Comparison of ENCODE assay signal across 13 mouse cellular contexts in the genomic region with DNA sequence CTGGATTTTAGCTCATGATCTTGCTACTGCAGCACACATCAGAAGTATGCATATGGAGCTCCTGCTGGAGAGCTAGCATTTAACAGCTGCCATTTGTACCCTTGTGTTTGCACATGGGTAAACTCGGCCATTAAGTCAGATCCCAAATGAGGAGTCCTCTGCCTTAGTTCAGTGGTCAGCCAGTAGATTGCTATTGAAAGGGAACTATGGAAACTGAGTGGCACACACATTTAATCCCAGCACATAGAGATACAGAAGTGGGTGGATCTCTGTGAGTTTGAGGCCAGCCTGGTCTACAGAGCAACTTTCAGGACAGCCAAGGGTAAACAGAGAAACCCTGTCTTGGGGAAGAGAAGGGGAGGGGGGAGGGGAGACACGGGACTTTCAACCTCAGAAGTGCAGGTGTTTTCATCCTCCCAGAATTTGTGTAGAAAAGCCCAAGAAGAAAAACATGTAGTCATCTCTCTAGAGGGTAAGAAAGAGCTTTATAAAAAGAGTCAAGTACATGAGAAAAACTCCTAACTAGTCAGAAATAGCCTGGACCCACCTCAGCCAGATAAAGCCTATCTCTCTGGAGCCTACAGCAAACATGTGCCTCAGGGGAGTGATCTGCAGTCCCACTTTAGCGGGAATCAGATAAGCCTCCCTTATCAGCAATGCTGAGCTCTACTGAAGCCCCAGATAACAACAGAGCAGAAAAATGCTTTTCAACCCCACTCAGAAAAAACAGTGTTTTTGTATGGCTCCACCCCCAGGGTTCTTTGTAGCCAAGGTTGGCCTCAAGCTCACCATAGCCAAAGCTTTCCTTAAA. TPM values are rescaled to one million over a fixed set of nuclear protein-coding genes. Genes with fewer than 3 reads are reported as not detected.
A peak's percentile ranks its signal among the peaks of the same experiment; 100 is the strongest.
DNase-seq lines count a peak whose midpoint lies in the region; ATAC-seq and TF ChIP-seq lines count a peak whose summit lies in the region.
"Had no signal": no experiment of that assay in that cellular context is flagged by ENCODE, and none has a peak within 500 bp of the region (broad histone marks: within the 10 kb centered on the region; RNA-seq: fewer than 3 reads in every experiment).

No protein-coding gene starts in this region.

- DNase-seq in stomach, postnatal 0 days (ENCODE audit: low spot score): no peak
- DNase-seq in liver, postnatal 0 days: no peak
- DNase-seq in gastrocnemius, postnatal 4 days (ENCODE audit: low spot score in 2 of 2): no peak
- DNase-seq in left cerebral cortex, postnatal 36 days (ENCODE audit: low spot score in 2 of 2): no peak
- DNase-seq in heart, adult 9 months (ENCODE audit: low spot score in 2 of 2): no peak
- DNase-seq: cerebellum, adult 11 months; embryo, embryonic 11 days; gastrocnemius, postnatal 10 days had no signal

- ATAC-seq in stomach, embryonic 14.5 days (ENCODE audit: insufficient number of reproducible peaks, insufficient read depth, low FRiP score, low read depth): peak; percentile 72; the same call in 1 of the 2 replicates
- no peak for ATAC-seq in stomach, postnatal 0 days (ENCODE audit: low FRiP score, low TSS enrichment)
- peak; percentile 66 for ATAC-seq in erythroid progenitor cell, adult 5-6 weeks (replicated peaks; ENCODE audit: low FRiP score, poor library complexity, severe bottlenecking)
- ATAC-seq in liver, postnatal 0 days: peak; percentile 35; the same call in 1 of the 2 replicates
- ATAC-seq: midbrain, embryonic 15.5 days had no signal

- H3K9ac ChIP-seq in stomach, embryonic 14.5 days (replicated peaks; ENCODE audit: low read depth, low read length): no peak overlapping the region
- no peak overlapping the region for H3K9ac ChIP-seq in stomach, postnatal 0 days (ENCODE audit: low read length)
- peak overlapping the region; percentile 13; the same call in 1 of the 2 replicates for H3K9ac ChIP-seq in liver, postnatal 0 days (replicated peaks)
- H3K9ac ChIP-seq: midbrain, embryonic 15.5 days had no signal

- H3K4me3 ChIP-seq in stomach, embryonic 14.5 days (ENCODE audit: low read depth, low read length): no peak overlapping the region
- no peak overlapping the region for H3K4me3 ChIP-seq in stomach, postnatal 0 days (ENCODE audit: low read depth, low read length)
- H3K4me3 ChIP-seq in liver, postnatal 0 days (ENCODE audit: low read depth, low read length): no peak overlapping the region
- H3K4me3 ChIP-seq: forebrain, embryonic 10.5 days; limb, embryonic 12.5 days; midbrain, embryonic 15.5 days had no signal

- H3K36me3 ChIP-seq in stomach, embryonic 14.5 days (ENCODE audit: control insufficient read depth, insufficient read depth, low read length): peaks cover 26% of the 10 kb centered on the region
- 0 out of 2 replicates have a peak, but pooled peaks cover 9% of the 10 kb centered on the region for H3K36me3 ChIP-seq in stomach, postnatal 0 days (ENCODE audit: control insufficient read depth, insufficient read depth, low read length)
- H3K36me3 ChIP-seq in liver, postnatal 0 days (replicated peaks; ENCODE audit: insufficient read depth, low read length): peaks cover 18% of the 10 kb centered on the region

- TF ChIP-seq EP300 in stomach, postnatal 0 days (optimal IDR thresholded peaks at IDR 0.05): no peak
- peak; percentile 86 for TF ChIP-seq EP300 in liver, postnatal 0 days (IDR thresholded peaks at IDR 0.05; ENCODE audit: low read depth)

- H3K9me3 ChIP-seq in stomach, embryonic 14.5 days (ENCODE audit: control insufficient read depth, low read depth, low read length): no peaks in the 10 kb centered on the region
- no peaks in the 10 kb centered on the region for H3K9me3 ChIP-seq in stomach, postnatal 0 days (ENCODE audit: control insufficient read depth, low read length)
- H3K9me3 ChIP-seq in liver, postnatal 0 days (ENCODE audit: low read length): no peaks in the 10 kb centered on the region
- H3K9me3 ChIP-seq: forebrain, embryonic 10.5 days; limb, embryonic 12.5 days; midbrain, embryonic 15.5 days had no signal

- H3K27me3 ChIP-seq in stomach, embryonic 14.5 days (ENCODE audit: control insufficient read depth, insufficient read depth, low read length): no peaks in the 10 kb centered on the region
- H3K27me3 ChIP-seq in stomach, postnatal 0 days (ENCODE audit: control insufficient read depth, insufficient read depth, low read length): no peaks in the 10 kb centered on the region
- H3K27me3 ChIP-seq in liver, postnatal 0 days (ENCODE audit: insufficient read depth, low read length): no peaks in the 10 kb centered on the region
- H3K27me3 ChIP-seq: limb, embryonic 12.5 days; midbrain, embryonic 15.5 days had no signal

- WGBS in stomach, embryonic 14.5 days: 37% methylated on average over 3 of the region's 3 CpGs
- 45% methylated on average over 3 of the region's 3 CpGs for WGBS in stomach, postnatal 0 days
- WGBS in liver, postnatal 0 days (ENCODE audit: insufficient replicate concordance): 28% methylated on average over 3 of the region's 3 CpGs

- TF ChIP-seq CTCF in stomach, postnatal 0 days (IDR thresholded peaks at IDR 0.05; ENCODE audit: low read depth): no peak
- TF ChIP-seq CTCF in liver, postnatal 0 days (IDR thresholded peaks at IDR 0.05; ENCODE audit: low read depth): no peak

- H3K4me2 ChIP-seq in stomach, embryonic 14.5 days (replicated peaks; ENCODE audit: low read depth, low read length): no peak overlapping the region
- no peak overlapping the region for H3K4me2 ChIP-seq in stomach, postnatal 0 days (replicated peaks; ENCODE audit: low read depth)
- peak overlapping the region; percentile 24; the same call in 1 of the 2 replicates for H3K4me2 ChIP-seq in liver, postnatal 0 days (ENCODE audit: low read depth, low read length)
- H3K4me2 ChIP-seq: limb, embryonic 12.5 days; midbrain, embryonic 15.5 days had no signal

- intact Hi-C loops in left cerebral cortex, postnatal 36 days (cut with DNase I): no loop called here

- H3K27ac ChIP-seq in stomach, embryonic 14.5 days (ENCODE audit: low read length): peak overlapping the region; percentile 15; the same call in 1 of the 2 replicates
- no peak overlapping the region for H3K27ac ChIP-seq in stomach, postnatal 0 days (replicated peaks)
- H3K27ac ChIP-seq in liver, postnatal 0 days (ENCODE audit: low read depth): peak overlapping the region; percentile 46
- H3K27ac ChIP-seq: forebrain, embryonic 10.5 days; limb, embryonic 12.5 days; midbrain, embryonic 15.5 days had no signal

- no peaks in the 10 kb centered on the region for H3K4me1 ChIP-seq in stomach, embryonic 14.5 days (ENCODE audit: control insufficient read depth, insufficient read depth, low read length)
- no peaks in the 10 kb centered on the region for H3K4me1 ChIP-seq in stomach, postnatal 0 days (replicated peaks; ENCODE audit: control insufficient read depth, insufficient read depth)
- peaks cover 26% of the 10 kb centered on the region for H3K4me1 ChIP-seq in liver, postnatal 0 days (ENCODE audit: insufficient read depth)
- H3K4me1 ChIP-seq: forebrain, embryonic 10.5 days; midbrain, embryonic 15.5 days had no signal

RNA-seq across cellular contexts. Expression of a gene that starts 18.7 kb away (rescaled TPM):
- polyA plus RNA-seq in stomach, embryonic 14.5 days (2014; fragmentation: Nextera tagmentation; extraction: Ambion mirVana): 12.9 and 13.4 TPM in 2 replicates
- 2.6 and 2.7 TPM in 2 replicates for polyA plus RNA-seq in stomach, postnatal 0 days (2015; fragmentation: Nextera tagmentation; extraction: Ambion mirVana)
- total RNA-seq in erythroid progenitor cell, adult 5-6 weeks (2015; ENCODE audit: low replicate concordance): 15.5 and 19.8 TPM in 2 replicates
- 25.9 and 30.4 TPM in 2 replicates for total RNA-seq in erythroid progenitor cell, adult 5-6 weeks (2017; ENCODE audit: low replicate concordance)
- polyA plus RNA-seq in liver, postnatal 0 days (2015; fragmentation: Nextera tagmentation; extraction: Ambion mirVana): 1.4 and 1.7 TPM in 2 replicates
- total RNA-seq in gastrocnemius, postnatal 4 days (2021): 10 to 100 TPM; 45.3 to 46.9 TPM
- 10 to 100 TPM; 14.9 to 18.4 TPM for total RNA-seq in left cerebral cortex, postnatal 36 days (2021)

RNA-seq across cellular contexts. Expression of a gene that starts 18.8 kb away (rescaled TPM):
- 26.6 and 29.0 TPM in 2 replicates for polyA plus RNA-seq in stomach, embryonic 14.5 days (2014; fragmentation: Nextera tagmentation; extraction: Ambion mirVana)
- polyA plus RNA-seq in stomach, postnatal 0 days (2015; fragmentation: Nextera tagmentation; extraction: Ambion mirVana): 6.9 and 7.7 TPM in 2 replicates
- total RNA-seq in erythroid progenitor cell, adult 5-6 weeks (2015; ENCODE audit: low replicate concordance): 60.9 and 85.5 TPM in 2 replicates
- total RNA-seq in erythroid progenitor cell, adult 5-6 weeks (2017; ENCODE audit: low replicate concordance): 20.6 and 25.8 TPM in 2 replicates
- 4.3 and 4.4 TPM in 2 replicates for polyA plus RNA-seq in liver, postnatal 0 days (2015; fragmentation: Nextera tagmentation; extraction: Ambion mirVana)
- total RNA-seq in gastrocnemius, postnatal 4 days (2021): 10 to 100 TPM; 13.4 to 13.6 TPM
- 1 to 10 TPM; 5.2 to 6.5 TPM for total RNA-seq in left cerebral cortex, postnatal 36 days (2021)

RNA-seq across cellular contexts. Expression of a gene that starts 31.1 kb away (rescaled TPM):
- polyA plus RNA-seq in stomach, embryonic 14.5 days (2014; fragmentation: Nextera tagmentation; extraction: Ambion mirVana): 5.8 and 6.2 TPM in 2 replicates
- polyA plus RNA-seq in stomach, postnatal 0 days (2015; fragmentation: Nextera tagmentation; extraction: Ambion mirVana): 3.1 and 3.2 TPM in 2 replicates
- total RNA-seq in erythroid progenitor cell, adult 5-6 weeks (2015; ENCODE audit: low replicate concordance): 2.5 and 3.2 TPM in 2 replicates
- total RNA-seq in erythroid progenitor cell, adult 5-6 weeks (2017; ENCODE audit: low replicate concordance): 1.4 and 4.9 TPM in 2 replicates
- 1.3 and 1.7 TPM in 2 replicates for polyA plus RNA-seq in liver, postnatal 0 days (2015; fragmentation: Nextera tagmentation; extraction: Ambion mirVana)
- total RNA-seq in gastrocnemius, postnatal 4 days (2021): 1 to 10 TPM; 8.9 to 9.1 TPM
- 10 to 100 TPM; 56.4 to 58.6 TPM for total RNA-seq in left cerebral cortex, postnatal 36 days (2021)

RNA-seq across cellular contexts. Expression of a gene that starts 34.8 kb away (rescaled TPM):
- polyA plus RNA-seq in stomach, embryonic 14.5 days (2014; fragmentation: Nextera tagmentation; extraction: Ambion mirVana): 9.3 and 10.4 TPM in 2 replicates
- 3.3 and 3.4 TPM in 2 replicates for polyA plus RNA-seq in stomach, postnatal 0 days (2015; fragmentation: Nextera tagmentation; extraction: Ambion mirVana)
- total RNA-seq in erythroid progenitor cell, adult 5-6 weeks (2015; ENCODE audit: low replicate concordance): 9.6 TPM in 1 of 2 replicates, not detected in the other
- 0.77 TPM in 1 of 2 replicates, not detected in the other for total RNA-seq in erythroid progenitor cell, adult 5-6 weeks (2017; ENCODE audit: low replicate concordance)
- 1.1 TPM in 2 replicates for polyA plus RNA-seq in liver, postnatal 0 days (2015; fragmentation: Nextera tagmentation; extraction: Ambion mirVana)
- 1 to 10 TPM; 3.8 to 4.0 TPM for total RNA-seq in gastrocnemius, postnatal 4 days (2021)
- 10 to 100 TPM; 26.2 to 29.5 TPM for total RNA-seq in left cerebral cortex, postnatal 36 days (2021)

Comparison
In these comparisons a context has a peak if more than half of its experiments do, and no peak if none do; other contexts are left out.
1. RNA of a gene that starts 31.1 kb away (total RNA-seq): 56.4 to 58.6 TPM in left cerebral cortex, postnatal 36 days; 8.9 to 9.1 TPM in gastrocnemius, postnatal 4 days and 1.4 to 4.9 TPM in erythroid progenitor cell, adult 5-6 weeks; every median in the first group is over 4 times any median in the second.